Mouse (Mus musculus): ENCODE measurements around the gene Aldh9a1.
A peak's percentile ranks its signal among the peaks of the same experiment; 100 is the strongest.

Aldh9a1 gene

DNA sequence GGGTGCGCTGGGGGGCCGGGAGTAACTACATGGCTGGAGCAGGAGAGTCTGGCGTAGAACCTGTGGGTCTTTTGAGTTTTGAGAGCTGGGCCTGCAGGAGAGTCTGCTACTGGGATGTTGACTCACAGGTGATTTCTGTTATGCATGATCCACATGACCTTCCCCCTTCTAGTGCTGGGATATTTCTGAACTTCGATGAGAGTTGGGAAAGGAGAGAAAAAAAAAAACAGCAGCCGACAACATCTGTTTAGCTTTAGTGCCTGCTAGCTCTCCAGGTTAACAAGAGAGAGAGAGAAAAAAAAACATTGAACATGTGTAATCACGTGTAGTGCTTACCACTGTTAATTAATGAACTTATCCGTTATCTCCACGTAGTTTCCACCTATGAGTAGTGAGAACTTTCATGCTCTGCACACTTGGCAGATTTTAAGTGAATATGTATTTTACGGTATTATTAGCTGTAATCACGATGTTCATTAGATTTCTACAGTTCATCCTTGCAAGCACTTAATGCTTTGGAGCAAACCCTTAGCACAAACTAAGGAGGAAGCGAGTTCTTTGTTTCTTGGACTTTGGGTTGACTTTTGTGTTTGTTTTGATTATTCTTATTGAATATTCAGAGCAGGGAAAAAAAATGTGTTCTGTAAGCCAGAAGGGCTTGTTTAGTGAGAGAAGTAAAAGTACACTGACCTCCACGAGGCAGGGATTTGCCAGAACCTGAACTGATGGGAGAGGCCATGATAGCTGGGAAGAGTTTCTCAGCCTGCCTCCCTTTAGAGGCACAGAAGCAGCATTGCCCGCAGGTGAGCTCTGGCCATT, 1.0 kb downstream of the Aldh9a1 start:
- no peak for DNase-seq (ENCODE audit: low spot score in 2 of 2)

- DNase-seq (ENCODE audit: low spot score in 2 of 2): no peak
Measured at GRCm38 (mm10) chr1:167352403-167352802, 2.6 kb downstream of the Aldh9a1 start.

DNA sequence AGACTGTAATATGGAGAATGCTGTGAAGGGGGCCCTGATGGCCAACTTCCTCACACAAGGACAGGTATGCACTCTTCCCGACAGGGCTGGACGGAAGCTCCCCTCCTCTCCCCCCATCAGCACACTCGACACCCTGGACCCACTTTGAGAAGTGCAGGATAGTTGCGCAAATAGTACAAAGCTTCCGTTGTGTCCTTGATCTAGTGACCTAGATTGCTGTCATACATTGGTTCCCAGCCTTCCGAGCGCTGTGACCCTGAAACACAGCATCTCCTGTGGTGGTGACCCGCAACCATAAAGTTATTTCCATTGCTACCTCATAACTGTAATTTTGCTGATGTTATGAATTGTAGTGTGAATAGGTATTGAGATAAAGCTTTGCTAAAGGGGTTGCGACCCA, 7.6 kb downstream of the Aldh9a1 start:
- no peak for DNase-seq (ENCODE audit: low spot score in 2 of 2)

- no peak for DNase-seq (ENCODE audit: low spot score in 2 of 2)
Measured at GRCm38 (mm10) chr1:167358731-167359130, 8.9 kb downstream of the Aldh9a1 start.

DNA sequence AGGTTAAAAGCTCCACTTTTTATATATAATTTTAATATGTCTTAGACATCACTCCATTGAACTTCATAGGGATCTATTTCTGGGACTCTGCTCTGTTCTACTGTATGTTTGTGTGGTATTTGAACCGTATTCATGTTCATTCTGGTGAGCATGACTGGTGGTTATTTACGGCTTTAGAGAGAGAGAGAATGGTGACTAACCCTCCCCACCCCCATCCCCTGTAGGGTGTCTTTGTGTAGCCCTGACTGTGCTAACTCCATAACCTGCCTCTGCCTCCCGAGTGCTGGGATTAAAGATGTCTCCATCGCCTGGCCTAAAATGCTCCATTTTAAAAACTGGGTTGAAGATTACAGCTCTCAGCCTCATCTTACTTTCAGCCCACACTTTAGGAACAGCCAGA, 10.5 kb downstream of the Aldh9a1 start:
- DNase-seq (ENCODE audit: low spot score in 2 of 2): no peak

DNA sequence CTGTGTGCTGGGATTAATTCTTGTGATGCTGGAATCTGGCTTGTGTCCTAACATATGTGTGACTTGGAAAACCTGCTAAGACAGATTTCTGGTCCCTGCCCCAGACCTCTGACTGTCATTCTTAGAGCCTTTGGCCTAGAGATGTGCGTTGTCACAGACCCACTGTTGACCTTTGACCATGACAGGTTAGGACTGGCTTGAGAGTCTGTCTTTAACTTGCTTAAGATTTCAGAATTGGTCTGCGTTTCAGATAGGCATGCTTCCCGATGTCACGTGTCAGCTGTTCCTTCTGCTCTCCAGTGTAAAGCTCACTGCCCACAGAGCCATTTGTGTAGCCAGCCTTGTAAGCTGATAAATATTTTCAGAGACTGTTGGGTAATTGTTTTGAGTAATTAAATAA, 13.0 kb downstream of the Aldh9a1 start:
- DNase-seq (ENCODE audit: low spot score in 2 of 2): no peak

DNA sequence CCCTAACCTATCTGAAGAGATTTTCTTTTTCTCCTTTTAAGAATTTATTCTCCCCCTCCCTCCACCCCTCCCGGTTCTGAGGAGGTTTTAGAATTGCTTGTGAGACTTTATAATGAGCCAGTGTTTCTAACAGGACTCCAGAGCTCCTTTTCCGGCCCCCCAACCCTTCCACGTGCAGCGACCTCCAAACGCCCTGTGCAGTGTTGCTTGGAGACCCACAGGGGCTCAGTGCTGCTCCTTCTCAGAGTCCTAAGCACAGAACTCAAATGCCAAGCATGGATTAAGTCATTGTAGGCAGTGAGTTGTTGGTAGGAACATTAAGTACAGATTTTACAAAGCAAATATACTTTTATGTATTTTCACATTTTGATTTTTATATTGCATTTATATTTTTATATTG, 13.5 kb downstream of the Aldh9a1 start:
- DNase-seq (ENCODE audit: low spot score in 2 of 2): no peak

GRCm38 (mm10) chr1:167365808-167366207, 16.0 kb downstream of the Aldh9a1 start:
- no peak for DNase-seq (ENCODE audit: low spot score in 2 of 2)

GRCm38 (mm10) chr1:167366621-167367020, 16.8 kb downstream of the Aldh9a1 start:
- DNase-seq (ENCODE audit: low spot score in 2 of 2): no peak

DNA sequence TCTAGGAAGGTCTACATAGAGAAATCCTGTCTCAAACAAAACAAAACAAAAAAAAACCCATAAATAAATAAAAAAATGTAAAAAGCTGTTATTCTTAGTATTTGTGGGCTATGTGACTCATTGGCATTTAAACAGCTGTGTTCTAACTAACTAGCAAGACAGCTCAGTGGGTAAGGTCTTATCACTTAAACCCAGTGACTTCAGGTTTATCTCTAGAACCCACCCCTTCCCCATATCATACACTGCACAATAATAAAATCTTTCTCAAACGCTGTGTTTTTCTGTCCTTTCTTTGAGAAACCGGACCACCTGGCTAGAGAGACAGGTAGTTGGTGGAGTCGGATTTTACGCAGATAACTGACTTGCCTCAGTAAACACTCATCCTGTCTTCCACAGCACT, 18.2 kb downstream of the Aldh9a1 start:
- DNase-seq (ENCODE audit: low spot score in 2 of 2): no peak

DNA sequence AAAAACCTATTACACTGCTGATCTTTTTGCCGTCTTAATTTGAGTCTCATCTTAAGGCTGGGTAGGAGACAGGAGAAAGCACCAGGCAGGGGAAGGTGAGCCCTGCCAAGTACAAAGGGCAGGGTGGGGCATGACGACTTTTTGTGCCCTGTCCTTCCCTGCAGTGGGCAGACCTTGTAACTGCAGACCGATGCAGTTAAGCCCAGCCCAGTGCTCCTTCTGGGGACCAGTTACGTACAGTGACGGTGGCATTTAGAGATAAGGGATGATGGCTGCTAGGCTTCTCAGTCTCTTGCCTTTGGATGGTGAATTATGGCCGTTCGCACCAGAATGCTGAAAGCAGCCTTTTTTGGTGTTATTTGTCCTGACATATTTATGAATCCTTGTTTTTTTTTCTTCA, 18.7 kb downstream of the Aldh9a1 start:
- no peak for DNase-seq (ENCODE audit: low spot score in 2 of 2)

DNA sequence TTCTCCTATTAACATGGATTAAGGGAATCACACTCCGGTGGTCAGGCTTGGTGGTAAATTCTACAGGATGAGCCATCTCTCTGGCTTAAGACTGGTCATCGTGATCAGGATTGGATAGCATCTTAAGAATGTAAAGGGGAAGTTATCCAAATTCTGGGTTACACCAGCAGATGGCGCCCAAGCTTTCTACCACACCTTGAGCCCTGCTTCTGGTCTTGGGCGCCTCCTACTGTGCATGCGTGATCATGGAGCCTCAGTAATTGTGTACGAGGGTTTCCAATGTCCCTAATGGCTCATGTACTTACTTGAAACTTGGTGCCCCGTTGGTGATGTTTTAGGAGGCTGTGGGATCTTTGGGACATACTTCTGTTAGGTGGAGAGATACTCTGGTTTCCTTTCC, 20.1 kb downstream of the Aldh9a1 start:
- DNase-seq (ENCODE audit: low spot score in 2 of 2): peak; percentile 67 to 84

DNA sequence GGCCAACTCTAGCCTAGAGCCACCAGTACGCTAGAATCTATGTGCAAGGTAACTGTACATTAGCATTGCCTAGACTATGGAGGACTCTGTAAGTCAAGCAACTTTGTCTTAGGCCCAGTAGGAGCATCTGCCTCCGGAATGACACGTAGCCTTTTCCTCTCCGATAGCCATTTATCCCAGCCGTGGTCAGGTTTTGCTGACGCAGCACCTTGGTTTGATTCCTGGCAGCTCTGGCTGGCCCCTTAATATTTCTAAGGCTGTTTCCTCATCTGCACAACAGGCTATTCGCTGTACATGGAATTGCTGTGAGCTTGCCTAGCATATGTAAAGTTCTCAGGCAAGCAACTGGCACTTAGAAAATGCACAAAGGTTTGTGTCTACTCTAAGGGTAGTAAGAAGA, 22.9 kb downstream of the Aldh9a1 start:
- no peak for DNase-seq (ENCODE audit: low spot score in 2 of 2)

DNA sequence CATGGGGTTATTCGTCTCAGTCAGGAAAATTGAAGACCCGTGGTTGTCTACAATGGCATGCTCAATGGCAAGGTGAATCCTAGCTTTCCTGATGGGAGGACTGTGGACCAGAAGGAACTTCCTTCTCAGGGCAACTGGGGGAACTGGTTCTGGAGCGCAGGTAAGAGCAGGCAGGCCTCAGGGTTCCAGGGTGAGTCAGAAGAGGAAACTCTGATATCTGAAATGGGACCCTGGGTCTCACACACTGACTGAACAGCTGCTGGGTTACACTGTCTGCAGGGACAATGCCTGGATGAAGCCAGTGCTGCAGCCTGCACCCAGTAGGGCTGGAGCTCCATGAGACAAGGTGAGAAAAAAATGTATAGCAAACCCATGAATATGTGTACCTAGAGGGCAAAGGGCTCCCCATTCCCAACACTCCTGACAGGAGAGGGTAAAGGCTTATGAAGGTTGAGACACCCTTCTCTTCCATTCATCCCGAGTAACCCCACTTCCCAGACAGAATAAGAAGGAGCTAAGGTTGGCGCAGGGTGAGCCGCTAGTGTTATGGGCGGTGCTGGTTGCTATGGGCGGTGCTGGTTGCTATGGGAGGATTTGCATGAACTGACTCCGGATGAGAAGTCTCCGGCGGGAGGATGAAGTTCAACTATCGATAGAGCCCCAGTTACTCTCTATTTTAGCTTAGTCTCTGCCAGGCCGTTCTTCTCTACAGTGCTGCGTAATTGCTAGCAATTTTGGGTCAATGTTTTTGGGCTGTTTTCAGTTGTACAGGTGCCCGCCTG, 24.4 kb downstream of the Aldh9a1 start:
- DNase-seq (ENCODE audit: low spot score in 2 of 2): no peak

DNA sequence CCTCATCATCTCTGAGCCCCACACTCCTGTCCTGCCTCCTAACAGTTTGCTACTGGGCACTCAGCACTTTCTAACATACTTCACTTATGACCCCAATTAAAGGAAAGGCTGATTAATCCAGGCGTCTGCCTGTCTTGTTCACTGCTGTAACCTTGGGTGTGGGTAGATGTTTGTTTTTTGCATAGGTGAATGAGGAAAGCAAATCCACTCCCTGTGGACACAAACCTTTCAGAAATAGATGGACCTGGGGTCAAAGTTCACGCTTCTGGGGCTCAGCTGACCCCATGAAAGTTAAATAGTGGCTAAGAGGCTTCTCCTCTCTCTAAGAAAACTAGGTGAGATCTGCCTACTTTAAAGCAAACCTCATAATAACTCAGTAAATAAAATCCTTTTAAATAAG, 25.2 kb downstream of the Aldh9a1 start:
- no peak for DNase-seq (ENCODE audit: low spot score in 2 of 2)

GRCm38 (mm10) chr1:167378019-167378418, 28.2 kb downstream of the Aldh9a1 start:
- DNase-seq (ENCODE audit: low spot score in 2 of 2): no peak

DNA sequence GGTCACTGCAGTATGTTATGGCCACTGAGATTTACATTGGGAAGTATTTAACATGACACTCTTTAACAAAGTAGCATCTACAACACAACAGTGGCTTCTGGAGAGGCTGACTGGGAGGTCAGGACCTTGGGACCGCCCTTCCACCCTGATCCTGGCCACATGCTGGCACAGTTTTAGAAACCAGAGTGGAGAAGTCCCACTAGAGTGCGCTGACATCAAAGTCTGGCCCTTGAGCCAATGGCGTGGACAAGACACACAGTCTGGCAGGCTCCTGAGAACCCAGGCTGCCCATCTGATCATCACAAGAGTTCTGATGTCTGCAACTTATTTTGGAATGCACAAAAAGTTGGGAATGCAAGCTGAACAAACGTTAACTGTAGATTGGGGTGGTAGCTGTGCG, 30.0 kb downstream of the Aldh9a1 start:
- no peak for DNase-seq (ENCODE audit: low spot score in 2 of 2)

DNA sequence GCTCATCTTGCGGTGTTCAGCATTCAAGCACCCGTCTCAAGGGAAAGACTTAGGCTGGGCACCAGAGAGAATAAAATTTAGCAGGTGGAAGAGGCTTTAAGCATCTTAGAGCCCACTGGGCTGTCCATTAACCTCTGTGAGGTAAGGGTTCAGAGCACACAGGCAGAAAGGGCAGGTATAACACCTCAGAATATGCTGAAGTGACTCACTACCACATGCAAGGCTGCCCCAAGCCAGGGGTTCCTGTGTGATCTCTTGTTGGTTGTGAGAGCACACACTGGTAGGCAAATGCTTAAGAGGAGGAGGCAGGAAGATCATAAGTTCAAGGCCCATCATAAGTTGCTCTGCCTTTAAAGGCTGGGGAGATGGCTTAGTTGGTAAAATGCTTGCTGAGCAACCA, 30.4 kb downstream of the Aldh9a1 start:
- DNase-seq (ENCODE audit: low spot score in 2 of 2): no peak

- no peak for DNase-seq (ENCODE audit: low spot score in 2 of 2)
Measured at GRCm38 (mm10) chr1:167381050-167382015, 31.5 kb downstream of the Aldh9a1 start.

DNA sequence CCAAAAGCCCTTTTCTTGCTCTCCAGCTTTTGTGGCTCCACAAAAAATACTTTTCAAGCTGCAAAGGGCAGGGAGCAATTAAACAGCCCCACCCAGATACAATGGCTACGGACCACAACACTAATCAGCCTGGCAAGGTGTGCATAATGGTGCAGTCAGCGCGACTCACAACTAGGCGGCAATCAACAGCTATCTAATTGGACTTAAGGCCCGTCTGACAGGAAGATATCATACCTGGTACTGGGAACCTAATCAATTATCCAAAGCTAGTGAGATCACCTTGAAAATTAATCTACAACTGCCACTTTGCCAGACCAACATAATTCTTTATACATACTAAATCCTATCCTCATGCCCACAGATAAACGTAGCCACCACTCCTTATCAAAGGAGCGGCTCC, 32.5 kb downstream of the Aldh9a1 start:
- DNase-seq (ENCODE audit: low spot score in 2 of 2): no peak

DNA sequence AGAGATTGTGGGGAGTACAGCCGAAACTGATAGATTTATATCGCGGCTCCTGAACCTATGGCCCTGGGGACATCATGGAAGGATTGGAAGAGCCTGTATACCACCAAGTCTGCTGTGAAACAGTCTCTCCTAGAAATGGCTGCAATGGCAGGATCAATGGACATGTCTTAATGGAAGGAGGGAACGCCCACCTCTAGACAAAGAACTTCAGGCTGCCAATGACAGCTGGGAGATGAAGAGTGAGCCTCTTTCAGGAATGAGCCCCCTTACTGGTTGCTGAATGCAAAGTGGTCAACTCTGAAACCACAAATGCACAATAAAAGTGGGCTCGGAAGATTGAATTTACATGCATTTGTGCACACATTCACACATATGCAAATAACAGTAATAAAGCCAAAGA, 33.0 kb downstream of the Aldh9a1 start:
- DNase-seq (ENCODE audit: low spot score in 2 of 2): no peak

- no peak for DNase-seq (ENCODE audit: low spot score in 2 of 2)
Measured at GRCm38 (mm10) chr1:167383178-167383577, 33.4 kb downstream of the Aldh9a1 start.
